Mouse (Mus musculus) heart, embryonic 14.5 days (tissue): ENCODE data around the gene Nav3. TPM values are rescaled to one million over a fixed set of nuclear protein-coding genes. Genes with fewer than 3 reads are reported as not detected.

Experiments used
- ATAC-seq: fragments of 200-750 bp; cut with Nextera tagmentation; 2 replicates; pipeline ENCODE4 v1.8.0; 2017; ENCODE audit warnings: low read depth, moderate TSS enrichment; ENCODE audit not compliant: insufficient number of reproducible peaks, insufficient read depth, low FRiP score
- H3K27ac ChIP-seq, 2 experiments: fragments of 200-500 bp in 1 of 2; fragments of 300-500 bp in 1 of 2; sonication (generic) in 1 of 2; replicated peaks in 1 of 2; 2 replicates each; pipeline ENCODE4 v1.5.1; 2012 to 2014; ENCODE audit warnings: low read depth in 2 of 2, low read length in 2 of 2, control low read depth in 1 of 2, mild to moderate bottlenecking in 1 of 2, mixed read lengths in 1 of 2; ENCODE audit not compliant: control insufficient read depth in 1 of 2, insufficient read depth in 1 of 2
- H3K27me3 ChIP-seq: fragments of 300-500 bp; sonication (generic); 2 replicates; pipeline ENCODE4 v1.6.1; 2014; ENCODE audit warnings: mild to moderate bottlenecking, low read length, control low read depth; ENCODE audit not compliant: control insufficient read depth, insufficient read depth
- H3K36me3 ChIP-seq: fragments of 300-500 bp; sonication (generic); 2 replicates; pipeline ENCODE4 v1.6.1; 2014; ENCODE audit warnings: mild to moderate bottlenecking, control low read depth, low read length, mixed read lengths; ENCODE audit not compliant: control insufficient read depth, insufficient read depth
- H3K4me1 ChIP-seq, 2 experiments: fragments of 200-500 bp in 1 of 2; fragments of 300-500 bp in 1 of 2; sonication (generic) in 1 of 2; 2 replicates each; pipeline ENCODE4 v1.6.1; 2012 to 2014; ENCODE audit warnings: low read length in 2 of 2, control low read depth in 1 of 2, mixed read lengths in 1 of 2; ENCODE audit not compliant: control insufficient read depth in 2 of 2, insufficient read depth in 2 of 2
- H3K4me2 ChIP-seq: fragments of 300-500 bp; sonication (generic); 2 replicates; pipeline ENCODE4 v1.6.1; 2014; ENCODE audit warnings: mild to moderate bottlenecking, low read length
- H3K4me3 ChIP-seq, 2 experiments: fragments of 200-500 bp in 1 of 2; fragments of 300-500 bp in 1 of 2; sonication (generic) in 1 of 2; 2 replicates each; pipeline ENCODE4 v1.5.1; 2012 to 2014; ENCODE audit warnings: low read length in 2 of 2, mild to moderate bottlenecking in 2 of 2, control low read depth in 1 of 2, low read depth in 1 of 2, moderate library complexity in 1 of 2; ENCODE audit not compliant: control insufficient read depth in 1 of 2, insufficient read depth in 1 of 2
- H3K9ac ChIP-seq: fragments of 300-500 bp; sonication (generic); 2 replicates; pipeline ENCODE4 v1.6.1; 2014; ENCODE audit warnings: mild to moderate bottlenecking, low read length
- H3K9me3 ChIP-seq: fragments of 300-500 bp; sonication (generic); 2 replicates; pipeline ENCODE4 v1.6.1; 2016; ENCODE audit warnings: low read length, control low read depth; ENCODE audit not compliant: control insufficient read depth
- WGBS: fragments of 180-500 bp; shearing (Covaris S2); extraction: QIAGEN DNeasy Blood & Tissue Kit; methylation state at CpG from one replicate; pipeline ENCODE4 v1.1.7; 2014; 5-methylcytosine and 5-hydroxymethylcytosine counted together
- polyA plus RNA-seq: library from polyadenylated mRNA; unstranded; fragments of >200 nt; fragmentation: Nextera tagmentation; extraction: Ambion mirVana; gene quantifications from 2 replicates; pipeline ENCODE4 v1.2.1, GENCODE M21; 2014

Nav3 gene
- polyA plus RNA-seq, 1 experiment from 2014 or later: 4.2 TPM

DNA sequence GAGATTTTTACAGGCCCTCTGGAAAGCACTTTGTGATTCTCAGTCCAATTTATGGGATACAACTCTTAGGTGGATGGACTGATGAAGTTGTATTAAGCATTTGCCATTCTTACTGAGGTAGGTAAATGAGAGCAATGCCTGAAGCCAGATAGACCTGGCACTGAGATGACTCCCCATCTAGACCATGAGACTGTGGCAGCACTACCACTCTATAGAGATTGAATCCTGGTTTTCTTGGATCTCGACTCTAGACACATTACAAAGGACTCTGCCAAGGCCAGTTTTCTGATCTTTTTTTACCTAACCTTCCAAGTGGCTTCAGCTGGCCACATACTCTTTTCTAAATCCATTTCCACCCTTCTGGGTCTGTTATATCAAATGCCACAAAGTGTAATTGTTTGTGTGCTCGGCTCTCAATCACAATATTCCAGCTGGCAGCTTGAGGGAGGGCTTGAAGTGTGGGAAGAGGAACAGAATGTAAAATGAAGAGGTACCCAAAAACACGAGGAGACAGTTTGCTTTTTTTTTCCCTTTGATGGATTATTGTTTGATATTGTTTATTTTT is 756.2 kb downstream of the Nav3 start:
- H3K9me3 ChIP-seq: no peaks in the 10 kb centered on the region
- no peak overlapping the region for H3K27ac ChIP-seq
- WGBS: 52% methylated on average over 3 of the region's 3 CpGs
- ATAC-seq: no peak
- no peak overlapping the region for H3K4me2 ChIP-seq
- H3K9ac ChIP-seq: no peak overlapping the region
- no peaks in the 10 kb centered on the region for H3K27me3 ChIP-seq
- H3K4me1 ChIP-seq: no peaks in the 10 kb centered on the region
- H3K4me3 ChIP-seq: no peak overlapping the region
- H3K36me3 ChIP-seq: no peaks in the 10 kb centered on the region

DNA sequence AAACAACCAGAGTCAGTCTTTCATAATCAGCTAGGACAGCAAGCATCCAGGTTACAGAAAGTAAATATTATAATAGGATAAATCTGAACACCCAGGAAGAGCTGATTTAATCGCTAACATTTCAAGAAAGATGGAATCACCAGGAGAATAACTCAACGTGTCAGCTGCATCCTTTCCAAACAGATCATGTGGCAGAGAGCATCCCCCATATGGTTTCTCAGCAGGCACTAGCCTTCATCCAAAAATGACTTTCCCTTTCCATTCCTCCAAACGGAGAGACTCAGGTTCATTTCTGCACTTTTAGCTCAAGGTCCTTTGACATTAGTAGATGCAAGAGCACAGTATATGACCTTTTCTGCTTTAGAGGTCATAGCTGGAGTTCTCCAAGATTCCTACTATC is 765.4 kb downstream of the Nav3 start:
- Histone ChIP-seq H3K27ac (no peak overlapping the region), H3K9ac (no peak overlapping the region), H3K4me3 (no peak overlapping the region), H3K4me2 (no peak overlapping the region), H3K27me3 (no peaks in the 10 kb centered on the region), H3K36me3 (no peaks in the 10 kb centered on the region), H3K4me1 (no peaks in the 10 kb centered on the region), H3K9me3 (no peaks in the 10 kb centered on the region)
- 76% methylated on average over 3 of the region's 3 CpGs for WGBS
- ATAC-seq: no peak

DNA sequence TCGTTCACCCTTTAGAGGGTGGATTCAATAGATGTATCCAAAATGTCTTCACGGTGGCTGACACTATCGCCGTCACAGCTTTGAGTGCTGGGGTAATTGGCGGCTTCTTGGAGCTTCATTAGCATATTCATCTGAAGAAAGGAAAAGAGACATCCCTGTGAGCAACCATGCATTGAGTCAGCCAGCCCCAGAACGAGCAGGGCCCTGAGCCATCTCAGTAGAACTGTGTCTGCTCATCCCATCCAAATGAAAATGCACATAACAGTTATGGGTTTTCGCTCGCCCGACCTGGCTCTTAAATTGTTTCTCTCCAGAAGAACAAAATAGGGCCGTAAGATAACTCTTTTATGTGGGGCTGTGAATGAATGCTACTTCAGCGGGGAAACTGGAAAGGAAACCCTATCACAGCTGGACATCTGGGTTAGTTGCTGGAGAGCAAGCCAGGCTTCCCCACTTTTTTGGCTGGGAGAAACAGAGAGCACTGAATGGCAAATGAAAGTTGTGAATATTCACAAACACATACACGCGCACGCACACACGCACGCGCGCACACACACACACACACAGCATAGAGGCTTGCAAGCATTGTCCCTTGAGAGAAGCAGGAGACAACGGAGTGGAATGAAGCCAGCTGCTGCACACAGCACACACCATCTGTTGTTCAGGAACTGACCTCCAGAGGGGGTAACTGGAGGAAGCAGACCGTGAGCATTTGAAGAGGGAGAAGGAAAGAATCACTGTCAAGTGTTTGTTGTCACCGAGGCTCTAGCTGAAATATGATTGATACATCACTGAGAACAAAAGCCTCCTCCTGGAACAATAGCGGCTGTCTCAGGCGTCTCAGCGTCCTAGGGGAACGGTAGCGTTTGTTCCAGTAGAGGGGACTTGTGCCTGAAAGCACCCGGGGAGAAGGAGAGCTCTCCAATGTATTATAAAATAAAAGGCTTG is 771.6 kb downstream of the Nav3 start:
- Histone ChIP-seq H3K27ac (no peak overlapping the region), H3K4me2 (peak overlapping the region; percentile 57), H3K9me3 (no peaks in the 10 kb centered on the region), H3K4me1 (peaks cover 0 to 2% of the 10 kb centered on the region in 2 experiments; a peak in 1 of 4 replicates), H3K27me3 (no peaks in the 10 kb centered on the region), H3K4me3 (peak overlapping the region; percentile 16 to 22; a peak in 3 of 4 replicates), H3K36me3 (no peaks in the 10 kb centered on the region), H3K9ac (no peak overlapping the region)
- no peak; the same call in 1 of the 2 replicates for ATAC-seq
- 40% methylated on average over 27 of the region's 27 CpGs for WGBS

DNA sequence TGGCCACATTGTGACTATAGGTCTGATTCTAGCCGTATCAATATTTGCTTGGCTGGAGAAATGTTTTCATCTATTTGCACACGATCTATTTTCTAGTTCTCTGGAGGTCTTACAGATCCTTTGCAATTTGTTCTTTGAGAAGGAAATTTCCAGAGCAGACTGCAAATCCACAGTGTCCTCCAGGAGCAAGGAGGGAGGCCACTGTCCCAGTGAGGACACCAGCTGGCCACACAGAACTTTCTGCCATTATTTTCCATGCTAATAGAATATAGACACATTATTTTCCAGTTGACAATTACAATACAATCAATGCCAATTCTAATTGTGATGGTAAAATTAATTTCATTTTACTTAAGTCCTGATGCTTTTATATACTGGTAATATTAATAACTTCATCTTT is 783.1 kb downstream of the Nav3 start:
- no peak overlapping the region for H3K9ac ChIP-seq
- no peaks in the 10 kb centered on the region for H3K36me3 ChIP-seq
- H3K9me3 ChIP-seq: no peaks in the 10 kb centered on the region
- WGBS: 79% methylated on average over 2 of the region's 2 CpGs
- no peaks in the 10 kb centered on the region for H3K4me1 ChIP-seq
- H3K27ac ChIP-seq: no peak overlapping the region
- no peak overlapping the region for H3K4me2 ChIP-seq
- no peak for ATAC-seq
- H3K4me3 ChIP-seq: no peak overlapping the region
- no peaks in the 10 kb centered on the region for H3K27me3 ChIP-seq

DNA sequence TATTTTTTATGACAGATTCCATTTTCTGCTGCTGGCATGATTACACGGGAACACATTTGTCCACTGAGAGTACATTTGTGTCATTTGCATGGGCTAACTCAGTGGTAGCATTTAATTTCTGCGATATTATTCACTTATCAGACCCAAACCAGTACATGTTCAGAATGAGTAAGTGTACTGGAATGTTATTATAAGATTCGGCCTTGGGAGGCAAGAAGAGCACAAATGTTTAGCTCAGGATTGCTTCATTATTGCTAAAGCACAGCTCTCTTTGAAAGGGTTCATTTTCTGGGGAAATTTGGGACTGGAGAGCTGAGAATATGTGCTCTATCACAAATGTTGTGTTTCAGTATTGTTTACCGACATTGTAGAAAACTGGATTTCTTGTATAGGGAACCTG is 788.6 kb downstream of the Nav3 start:
- no peaks in the 10 kb centered on the region for H3K4me1 ChIP-seq
- H3K4me3 ChIP-seq: no peak overlapping the region
- H3K36me3 ChIP-seq: no peaks in the 10 kb centered on the region
- no peaks in the 10 kb centered on the region for H3K27me3 ChIP-seq
- WGBS: 62% methylated on average over 4 of the region's 4 CpGs
- H3K9ac ChIP-seq: no peak overlapping the region
- H3K9me3 ChIP-seq: no peaks in the 10 kb centered on the region
- ATAC-seq: no peak
- no peak overlapping the region for H3K27ac ChIP-seq
- H3K4me2 ChIP-seq: no peak overlapping the region

DNA sequence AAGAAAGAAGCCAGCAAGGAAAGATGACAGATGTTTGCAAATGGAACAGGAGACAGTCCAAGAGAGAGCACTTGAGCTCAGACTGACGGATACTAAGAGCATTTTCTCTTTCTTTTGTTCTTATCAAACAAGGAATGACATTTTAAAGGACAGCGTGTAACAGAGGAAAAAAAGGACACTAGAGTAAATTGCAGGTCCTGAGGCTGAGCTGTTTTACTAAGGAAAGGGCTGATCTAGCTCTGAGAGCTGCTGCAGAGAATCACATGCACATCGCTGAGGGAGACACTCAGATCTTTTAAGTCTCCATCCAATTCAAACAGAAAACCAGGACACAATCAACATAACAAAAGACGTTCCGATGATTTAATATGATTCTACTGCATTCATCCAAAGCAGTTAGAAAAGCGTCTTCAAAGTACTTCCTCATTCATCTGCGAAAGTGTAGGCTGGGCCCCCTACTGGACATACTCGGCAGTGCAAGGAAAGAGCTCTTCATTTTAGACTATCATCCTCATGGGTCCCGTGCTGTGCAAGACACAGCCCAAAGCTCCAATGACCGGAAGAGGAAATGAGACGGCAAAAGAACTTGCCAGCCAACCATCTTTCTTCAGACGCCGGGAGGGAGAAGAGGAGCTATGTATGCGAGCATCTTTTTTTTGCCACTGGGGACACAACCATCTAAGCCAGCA is 791.2 kb downstream of the Nav3 start:
- 24% methylated on average over 14 of the region's 14 CpGs for WGBS
- no peaks in the 10 kb centered on the region for H3K36me3 ChIP-seq
- no peaks in the 10 kb centered on the region for H3K4me1 ChIP-seq
- H3K9ac ChIP-seq: peak overlapping the region; percentile 40; the same call in 1 of the 2 replicates
- H3K27ac ChIP-seq: no peak overlapping the region
- ATAC-seq: no peak
- H3K9me3 ChIP-seq: no peaks in the 10 kb centered on the region
- H3K27me3 ChIP-seq: no peaks in the 10 kb centered on the region
- peak overlapping the region in 1 of 2 experiments; percentile 24; a peak in 2 of 4 replicates for H3K4me3 ChIP-seq
- H3K4me2 ChIP-seq: peak overlapping the region; percentile 59

DNA sequence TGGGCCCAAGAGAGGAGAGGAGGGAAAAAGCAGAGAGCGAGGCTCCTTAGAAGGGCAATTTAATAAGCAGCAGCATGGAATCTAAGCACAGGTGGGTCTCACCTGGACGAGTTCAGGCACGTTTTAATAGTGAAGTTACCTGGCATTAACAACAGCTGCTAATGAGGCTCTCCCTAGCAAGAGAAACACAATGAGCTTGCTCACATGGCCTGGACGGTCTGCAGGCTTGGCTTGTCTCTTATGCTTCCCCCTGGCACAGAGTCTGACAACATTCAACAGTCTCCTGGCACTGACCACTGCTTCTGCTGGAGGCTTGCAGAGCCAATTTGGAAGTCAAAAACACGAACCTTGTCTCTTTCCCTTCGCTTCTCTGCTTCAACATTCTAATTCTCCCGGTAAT is 804.5 kb downstream of the Nav3 start:
- Histone ChIP-seq H3K9me3 (no peaks in the 10 kb centered on the region), H3K27ac (no peak overlapping the region), H3K27me3 (no peaks in the 10 kb centered on the region), H3K4me3 (no peak overlapping the region), H3K4me2 (no peak overlapping the region), H3K4me1 (no peaks in the 10 kb centered on the region), H3K36me3 (no peaks in the 10 kb centered on the region), H3K9ac (no peak overlapping the region)
- WGBS: 61% methylated on average over 7 of the region's 7 CpGs
- no peak for ATAC-seq
